Mouse (Mus musculus): ENCODE measurements around the gene Pgam2. TPM values are rescaled to one million over a fixed set of nuclear protein-coding genes. Genes with fewer than 3 reads are reported as not detected.

The Pgam2 gene
- total and polyA plus RNA-seq, 3 experiments = 743 to 1,176 (median 848) TPM

DNA sequence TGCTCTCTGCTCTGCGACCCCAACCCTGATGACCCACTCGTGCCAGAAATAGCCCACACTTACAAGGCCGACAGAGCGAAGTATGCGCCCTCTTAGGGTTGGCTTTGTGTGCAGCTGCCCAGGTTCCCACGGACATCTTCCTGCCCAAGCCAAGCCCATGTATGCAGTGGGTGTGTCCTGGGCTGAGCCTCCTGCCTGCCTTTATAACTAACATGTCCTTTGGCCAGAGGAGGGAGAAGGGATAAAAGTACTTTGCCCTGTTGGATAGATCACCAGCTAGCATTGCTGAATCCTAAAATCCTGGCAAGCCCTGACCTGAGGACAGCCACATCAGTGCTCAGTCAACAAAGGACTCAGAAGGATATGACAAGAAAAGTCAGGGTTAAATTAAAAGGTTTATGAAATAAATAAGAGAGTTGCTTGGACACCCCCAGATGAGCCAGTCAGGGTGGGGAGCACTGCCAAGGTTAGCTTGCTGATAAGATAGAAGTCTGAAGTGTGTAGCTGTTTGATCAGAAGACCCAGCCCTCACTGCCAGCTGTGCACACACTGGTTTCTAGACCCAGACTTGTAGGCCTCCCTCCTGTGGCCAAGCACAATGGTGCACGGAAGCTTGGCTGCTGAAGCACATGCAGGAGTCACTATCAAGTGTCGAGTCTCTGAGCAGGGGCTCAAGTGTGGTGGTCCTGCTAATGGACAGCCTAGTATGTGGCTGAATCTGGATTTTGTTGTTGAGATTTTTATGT lies 21.2 kb downstream of the Pgam2 start:
- intact Hi-C loops (cut with DNase I) = no loop called here
- no peak overlapping the region for H3K4me3 ChIP-seq
- H3K27me3 ChIP-seq (ENCODE audit: control insufficient read depth, insufficient read depth, low read length) = no peaks in the 10 kb centered on the region
- H3K4me1 ChIP-seq (ENCODE audit: control insufficient read depth, insufficient read depth, low read length) = no peaks in the 10 kb centered on the region
- no peaks in the 10 kb centered on the region for H3K79me2 ChIP-seq (replicated peaks; ENCODE audit: control insufficient read depth, insufficient read depth, low read length)
- no peak for DNase-seq
- H3K9ac ChIP-seq (ENCODE audit: low read depth, low read length) = no peak overlapping the region
- H3K27ac ChIP-seq = no peak overlapping the region
- H3K36me3 ChIP-seq (ENCODE audit: control insufficient read depth, insufficient read depth, low read length) = no peaks in the 10 kb centered on the region
- TF ChIP-seq CTCF (IDR thresholded peaks at IDR 0.05) (peak; percentile 45), EP300 (IDR thresholded peaks at IDR 0.05; ENCODE audit: insufficient read depth, low read depth, low read length) (no peak)
- 43% methylated on average over 8 of the region's 8 CpGs for WGBS

DNA sequence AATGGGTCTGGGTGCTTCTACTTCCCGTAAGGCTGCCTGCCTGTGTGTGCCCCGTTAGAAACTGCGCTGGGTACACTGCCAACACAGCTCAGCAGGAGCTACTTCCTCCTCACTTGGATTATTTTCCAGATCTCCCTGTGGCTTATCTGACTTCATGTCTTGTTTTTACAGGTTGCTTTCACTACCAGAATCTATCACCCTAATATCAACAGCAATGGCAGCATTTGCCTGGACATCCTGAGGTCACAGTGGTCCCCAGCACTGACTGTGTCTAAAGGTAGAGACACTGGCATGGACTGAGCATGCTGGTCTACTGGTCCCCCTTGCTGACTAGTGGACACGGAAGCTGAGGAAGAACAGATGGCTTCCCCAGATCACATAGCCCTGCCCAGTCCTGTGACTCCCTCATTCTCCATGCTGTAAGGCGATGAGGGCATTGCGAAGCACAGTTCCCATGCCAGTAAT lies 23.5 kb downstream of the Pgam2 start:
- no peaks in the 10 kb centered on the region for H3K79me2 ChIP-seq (replicated peaks; ENCODE audit: control insufficient read depth, insufficient read depth, low read length)
- no peaks in the 10 kb centered on the region for H3K27me3 ChIP-seq (ENCODE audit: control insufficient read depth, insufficient read depth, low read length)
- TF ChIP-seq CTCF (IDR thresholded peaks at IDR 0.05) = no peak
- TF ChIP-seq POLR2A (IDR thresholded peaks at IDR 0.05; ENCODE audit: insufficient read depth, low read depth, low read length) = no peak
- no peak for TF ChIP-seq EP300 (IDR thresholded peaks at IDR 0.05; ENCODE audit: insufficient read depth, low read depth, low read length)
- 74% methylated on average over 6 of the region's 6 CpGs for WGBS
- no peak for DNase-seq
- intact Hi-C loops (cut with DNase I) = no loop called here
- H3K36me3 ChIP-seq (ENCODE audit: control insufficient read depth, insufficient read depth, low read length) = no peaks in the 10 kb centered on the region
- no peak overlapping the region for H3K27ac ChIP-seq
- H3K4me1 ChIP-seq (ENCODE audit: control insufficient read depth, insufficient read depth, low read length) = no peaks in the 10 kb centered on the region
- no peak overlapping the region for H3K9ac ChIP-seq (ENCODE audit: low read depth, low read length)
- H3K4me3 ChIP-seq = no peak overlapping the region

DNA sequence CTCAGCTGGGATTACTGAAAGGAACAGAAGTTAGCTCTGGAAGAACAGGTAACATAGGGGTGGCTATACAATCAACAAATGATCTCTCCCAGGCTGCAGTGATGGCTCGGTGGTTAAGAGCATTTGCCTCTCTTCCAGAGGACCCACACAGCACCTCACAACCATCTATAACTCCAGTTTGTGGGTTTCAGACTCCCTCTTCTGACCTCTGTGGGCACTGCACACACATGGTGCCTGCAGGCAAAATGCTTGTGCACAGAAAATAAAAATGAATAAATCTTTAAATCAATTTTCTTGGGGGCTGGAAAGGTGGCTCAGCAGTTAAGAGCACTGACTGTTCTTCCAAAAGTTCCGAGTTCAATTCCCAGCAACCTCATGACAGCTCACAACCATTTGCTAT lies 25.1 kb downstream of the Pgam2 start:
- Histone ChIP-seq H3K4me1 (ENCODE audit: control insufficient read depth, insufficient read depth, low read length) (no peaks in the 10 kb centered on the region), H3K27me3 (ENCODE audit: control insufficient read depth, insufficient read depth, low read length) (no peaks in the 10 kb centered on the region), H3K36me3 (ENCODE audit: control insufficient read depth, insufficient read depth, low read length) (no peaks in the 10 kb centered on the region), H3K9ac (ENCODE audit: low read depth, low read length) (no peak overlapping the region), H3K27ac (no peak overlapping the region), H3K4me3 (no peak overlapping the region), H3K79me2 (replicated peaks; ENCODE audit: control insufficient read depth, insufficient read depth, low read length) (no peaks in the 10 kb centered on the region)
- no peak for DNase-seq
- no peak for TF ChIP-seq POLR2A (IDR thresholded peaks at IDR 0.05; ENCODE audit: insufficient read depth, low read depth, low read length)
- peak; percentile 60 for TF ChIP-seq CTCF (IDR thresholded peaks at IDR 0.05)
- intact Hi-C loops (cut with DNase I) = no loop called here
- WGBS = 89% methylated on average over 2 of the region's 2 CpGs

DNA sequence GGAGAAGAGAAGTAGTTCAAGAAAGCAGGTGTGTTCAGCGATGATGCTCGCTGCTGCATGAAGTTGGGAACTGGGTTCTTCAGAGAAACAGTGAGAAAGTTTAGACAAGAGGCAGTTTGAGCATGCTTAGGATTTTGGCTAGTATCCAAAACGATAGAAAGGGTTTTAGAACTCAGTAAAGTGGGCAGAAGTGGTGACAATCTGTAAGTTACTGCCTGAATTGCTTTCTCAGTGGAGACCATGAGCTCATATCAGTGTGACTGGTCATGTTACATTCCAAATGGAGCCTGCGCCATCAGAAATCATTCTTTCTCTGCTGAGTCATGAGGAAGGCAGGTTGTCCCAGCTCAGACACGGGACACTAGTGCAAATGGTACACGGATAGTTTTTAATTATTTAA lies 37.5 kb downstream of the Pgam2 start:
- DNase-seq = no peak
- no peaks in the 10 kb centered on the region for H3K36me3 ChIP-seq (ENCODE audit: control insufficient read depth, insufficient read depth, low read length)
- no peak overlapping the region for H3K9ac ChIP-seq (ENCODE audit: low read depth, low read length)
- no peak overlapping the region for H3K4me3 ChIP-seq
- H3K27me3 ChIP-seq (ENCODE audit: control insufficient read depth, insufficient read depth, low read length) = no peaks in the 10 kb centered on the region
- 68% methylated on average over 6 of the region's 6 CpGs for WGBS
- intact Hi-C loops (cut with DNase I) = no loop called here
- TF ChIP-seq CTCF (IDR thresholded peaks at IDR 0.05) (no peak), EP300 (IDR thresholded peaks at IDR 0.05; ENCODE audit: insufficient read depth, low read depth, low read length) (no peak), POLR2A (IDR thresholded peaks at IDR 0.05; ENCODE audit: insufficient read depth, low read depth, low read length) (no peak)
- no peak overlapping the region for H3K27ac ChIP-seq
- peaks cover 1% of the 10 kb centered on the region for H3K4me1 ChIP-seq (ENCODE audit: control insufficient read depth, insufficient read depth, low read length)
- no peaks in the 10 kb centered on the region for H3K79me2 ChIP-seq (replicated peaks; ENCODE audit: control insufficient read depth, insufficient read depth, low read length)

DNA sequence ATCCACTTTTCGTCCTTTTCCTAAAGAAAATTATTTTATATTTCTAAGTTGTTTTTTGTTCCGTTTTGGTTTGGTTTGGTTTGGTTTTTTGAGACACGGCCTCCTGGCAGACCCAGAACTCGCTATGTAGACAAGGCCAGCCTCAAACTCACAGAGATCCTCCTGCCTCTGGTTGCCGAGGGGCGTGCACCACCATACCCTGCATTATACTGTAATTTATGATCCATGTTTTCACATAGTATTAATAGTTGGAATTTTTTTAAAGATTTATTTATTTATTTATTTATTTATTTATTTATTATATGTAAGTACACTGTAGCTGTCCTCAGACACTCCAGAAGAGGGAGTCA lies 40.9 kb downstream of the Pgam2 start:
- 11% methylated on average over 6 of the region's 6 CpGs for WGBS
- intact Hi-C loops (cut with DNase I) = loop anchor here (1.0 to 2.0 kb wide), 2 partner anchors 21 to 56 kb away; no protein-coding TSS in a partner anchor
- TF ChIP-seq EP300 (IDR thresholded peaks at IDR 0.05; ENCODE audit: insufficient read depth, low read depth, low read length) = no peak
- no peak for TF ChIP-seq CTCF (IDR thresholded peaks at IDR 0.05)
- no peak for TF ChIP-seq POLR2A (IDR thresholded peaks at IDR 0.05; ENCODE audit: insufficient read depth, low read depth, low read length)
- Histone ChIP-seq H3K9ac (ENCODE audit: low read depth, low read length) (peak overlapping the region; percentile 60), H3K36me3 (ENCODE audit: control insufficient read depth, insufficient read depth, low read length) (peaks cover 8% of the 10 kb centered on the region), H3K79me2 (replicated peaks; ENCODE audit: control insufficient read depth, insufficient read depth, low read length) (0 out of 2 replicates have a peak, but pooled peaks cover 2% of the 10 kb centered on the region), H3K27ac (peak overlapping the region; percentile 96), H3K4me3 (peak overlapping the region; percentile 97), H3K4me1 (ENCODE audit: control insufficient read depth, insufficient read depth, low read length) (peaks cover 3% of the 10 kb centered on the region), H3K27me3 (ENCODE audit: control insufficient read depth, insufficient read depth, low read length) (no peaks in the 10 kb centered on the region)
- DNase-seq = no peak

DNA sequence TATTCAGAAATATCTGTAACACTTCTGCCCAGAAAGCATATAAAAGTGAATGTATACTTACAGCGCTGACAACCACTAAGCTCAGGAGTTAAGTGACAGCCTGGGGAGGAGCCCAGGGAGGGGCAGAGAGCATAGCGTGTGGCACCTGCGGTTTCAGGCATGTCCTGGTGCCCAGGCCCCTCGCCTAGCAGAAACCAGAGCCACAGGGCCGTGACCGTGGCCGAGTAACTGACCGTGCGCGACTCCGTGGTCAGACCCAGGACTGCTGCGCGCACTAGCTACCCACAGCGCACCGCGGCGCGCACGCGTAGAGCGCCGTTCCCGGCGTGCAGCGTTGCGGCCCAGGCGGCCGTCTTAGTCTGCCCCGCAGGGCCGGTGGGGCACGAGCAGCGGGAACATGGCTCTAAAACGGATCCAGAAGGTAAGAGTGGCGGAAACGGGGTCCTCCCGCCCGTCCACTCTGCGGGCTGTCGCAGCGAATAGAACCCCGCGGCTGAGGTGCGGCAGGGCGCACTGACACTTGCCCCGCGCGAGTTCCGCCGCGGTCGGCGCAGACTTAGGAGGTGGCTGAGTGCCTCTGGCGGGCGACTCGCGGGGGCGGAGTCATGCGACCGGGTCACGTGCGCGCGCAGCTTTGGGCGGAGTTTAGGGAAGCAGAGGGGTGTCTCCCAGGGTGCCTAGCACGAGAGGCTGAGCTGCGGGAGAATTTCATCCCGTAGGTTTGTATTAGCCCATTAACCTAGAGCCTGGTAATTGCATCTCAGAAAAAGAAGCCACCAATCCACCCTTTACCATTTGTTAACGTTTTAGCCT lies 41.5 kb downstream of the Pgam2 start, which contains the start of gene Urgcp:
Gene Urgcp (minus strand): TSS at position 557 of the 813 bp plus-strand sequence.
- Histone ChIP-seq H3K36me3 (ENCODE audit: control insufficient read depth, insufficient read depth, low read length) (peaks cover 8% of the 10 kb centered on the region), H3K27me3 (ENCODE audit: control insufficient read depth, insufficient read depth, low read length) (no peaks in the 10 kb centered on the region), H3K4me1 (ENCODE audit: control insufficient read depth, insufficient read depth, low read length) (peaks cover 3% of the 10 kb centered on the region), H3K27ac (peak within 1 kb of the TSS; percentile 96), H3K4me3 (peak within 1 kb of the TSS; percentile 97), H3K79me2 (replicated peaks; ENCODE audit: control insufficient read depth, insufficient read depth, low read length) (peaks cover 4% of the 10 kb centered on the region; the same call in 1 of the 2 replicates), H3K9ac (ENCODE audit: low read depth, low read length) (peak within 1 kb of the TSS; percentile 91)
- intact Hi-C loops (cut with DNase I) = loop anchor here (1.0 to 2.0 kb wide), 2 partner anchors 21 to 55 kb away; no protein-coding TSS in a partner anchor
- WGBS = under 1% methylated on average over 68 of the region's 68 CpGs
- DNase-seq = peak; percentile 96 to 97
- TF ChIP-seq CTCF (IDR thresholded peaks at IDR 0.05) = peak; percentile 38
- peak; percentile 6; the same call in 1 of the 2 replicates for TF ChIP-seq EP300 (IDR thresholded peaks at IDR 0.05; ENCODE audit: insufficient read depth, low read depth, low read length)
- peak; percentile 97 for TF ChIP-seq POLR2A (IDR thresholded peaks at IDR 0.05; ENCODE audit: insufficient read depth, low read depth, low read length)

Data from heart, adult 2 months (tissue).